Mouse (Mus musculus): ENCODE data around the gene Riox1.

GRCm38 (mm10) chr12:83937600-83937999 lies 12.8 kb upstream of the Riox1 start:
- TF ChIP-seq CTCF (IDR thresholded peaks at IDR 0.05; ENCODE audit: low read depth, low read length) (no peak), POLR2A (IDR thresholded peaks at IDR 0.05; ENCODE audit: borderline replicate concordance, low read depth, low read length) (no peak)

All from bone marrow macrophage, adult 2 months (primary cell).